Mouse (Mus musculus): ENCODE results near the gene Crhr1. TPM values are rescaled to one million over a fixed set of nuclear protein-coding genes. Genes with fewer than 3 reads are reported as not detected.
"Not testable (repeated sequence)": the region's sequence is repeated elsewhere in the genome, so short reads cannot be mapped to it uniquely, and the experiment has no call there.

Crhr1 gene
- polyA plus RNA-seq, 1 experiment = 63.0 TPM

GRCm38 (mm10) chr11:104197861-104198260 lies 65.2 kb downstream of the Crhr1 start:
- Histone ChIP-seq H3K4me1 (ENCODE audit: control insufficient read depth, insufficient read depth, low read length) (peaks cover 4% of the 10 kb centered on the region; the same call in 1 of the 2 replicates), H3K4me3 (replicated peaks; ENCODE audit: insufficient read depth, low read depth, low read length) (no peak overlapping the region), H3K27ac (ENCODE audit: insufficient read depth, low read length) (no peak overlapping the region), H3K27me3 (ENCODE audit: control insufficient read depth, insufficient read depth, low read length) (no peaks in the 10 kb centered on the region)
- 39% methylated on average over 10 of the region's 10 CpGs for WGBS
- TF ChIP-seq CTCF (IDR thresholded peaks at IDR 0.05; ENCODE audit: borderline replicate concordance, insufficient read depth, low read depth, low read length) (no peak), POLR2A (IDR thresholded peaks at IDR 0.05; ENCODE audit: borderline replicate concordance, insufficient read depth, low read length) (no peak)
- DNase-seq = no peak

DNA sequence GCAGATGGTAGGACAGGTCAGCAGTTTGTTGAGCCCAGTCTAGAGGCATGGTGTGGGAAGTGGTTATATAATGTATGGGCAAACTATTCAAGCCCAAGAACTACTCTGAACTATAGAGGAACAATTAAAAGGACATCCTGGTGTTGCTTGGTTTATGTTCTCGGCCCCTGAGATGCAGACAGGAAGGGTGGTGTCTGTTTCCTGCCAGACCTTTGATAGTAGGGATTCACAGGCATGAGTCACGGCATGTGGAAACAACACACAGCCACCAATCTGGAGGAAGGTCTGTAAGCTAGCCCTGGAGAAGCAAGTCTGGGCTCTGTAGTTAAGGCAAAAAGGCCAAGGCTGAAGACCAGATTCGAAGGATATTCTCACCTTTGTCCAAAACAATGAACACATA lies 70.6 kb downstream of the Crhr1 start:
- H3K4me3 ChIP-seq (replicated peaks; ENCODE audit: insufficient read depth, low read depth, low read length) = no peak overlapping the region
- no peaks in the 10 kb centered on the region for H3K4me1 ChIP-seq (ENCODE audit: control insufficient read depth, insufficient read depth, low read length)
- no peak overlapping the region for H3K27ac ChIP-seq (ENCODE audit: insufficient read depth, low read length)
- H3K27me3 ChIP-seq (ENCODE audit: control insufficient read depth, insufficient read depth, low read length) = no peaks in the 10 kb centered on the region
- DNase-seq = no peak
- WGBS = 86% methylated on average over 3 of the region's 3 CpGs
- TF ChIP-seq CTCF (IDR thresholded peaks at IDR 0.05; ENCODE audit: borderline replicate concordance, insufficient read depth, low read depth, low read length) (no peak), POLR2A (IDR thresholded peaks at IDR 0.05; ENCODE audit: borderline replicate concordance, insufficient read depth, low read length) (no peak)

DNA sequence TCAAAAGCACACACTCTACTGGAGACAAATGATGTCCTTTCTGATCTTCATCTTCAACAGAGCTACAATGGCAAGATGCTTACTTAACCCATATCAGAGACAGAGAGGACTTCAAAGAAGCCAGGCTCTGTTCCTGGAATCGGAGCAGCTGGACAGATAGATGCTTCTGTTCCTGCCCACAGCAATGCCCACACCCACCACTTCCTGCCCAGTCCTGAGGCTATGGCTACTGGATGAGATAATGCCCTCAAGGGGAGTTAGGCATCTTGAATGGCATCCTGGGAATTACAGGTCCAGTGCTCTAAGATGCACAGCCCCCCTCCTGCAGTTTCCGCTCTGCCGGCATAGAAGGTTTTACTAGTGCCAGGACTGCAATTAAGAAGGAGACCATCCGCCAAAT lies 73.9 kb downstream of the Crhr1 start:
- Histone ChIP-seq H3K4me3 (replicated peaks; ENCODE audit: insufficient read depth, low read depth, low read length) (no peak overlapping the region), H3K4me1 (ENCODE audit: control insufficient read depth, insufficient read depth, low read length) (no peaks in the 10 kb centered on the region), H3K27me3 (ENCODE audit: control insufficient read depth, insufficient read depth, low read length) (no peaks in the 10 kb centered on the region), H3K27ac (ENCODE audit: insufficient read depth, low read length) (no peak overlapping the region)
- DNase-seq = no peak
- TF ChIP-seq POLR2A (IDR thresholded peaks at IDR 0.05; ENCODE audit: borderline replicate concordance, insufficient read depth, low read length) = no peak
- TF ChIP-seq CTCF (IDR thresholded peaks at IDR 0.05; ENCODE audit: borderline replicate concordance, insufficient read depth, low read depth, low read length) = no peak
- 32% methylated on average over 4 of the region's 4 CpGs for WGBS

DNA sequence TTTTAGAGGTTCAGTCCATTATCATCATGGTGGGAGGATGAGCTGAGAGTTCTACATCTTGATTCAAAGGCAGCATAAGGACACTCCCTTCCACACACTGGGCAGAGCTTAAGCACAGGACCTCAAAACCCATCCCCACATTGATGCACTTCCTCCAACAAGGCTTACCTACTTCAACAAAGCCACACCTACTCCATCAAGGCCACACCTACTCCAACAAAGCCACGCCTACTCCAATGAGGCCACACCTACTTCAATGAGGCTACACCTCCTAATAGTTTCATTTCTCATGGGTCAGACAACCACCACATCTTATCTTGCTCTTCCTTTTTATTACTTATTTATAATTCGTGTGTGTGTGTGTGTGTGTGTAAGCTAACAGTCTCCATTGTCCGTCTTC lies 76.4 kb downstream of the Crhr1 start:
- Histone ChIP-seq H3K4me3 (replicated peaks; ENCODE audit: insufficient read depth, low read depth, low read length) (no peak overlapping the region), H3K27me3 (ENCODE audit: control insufficient read depth, insufficient read depth, low read length) (no peaks in the 10 kb centered on the region), H3K4me1 (ENCODE audit: control insufficient read depth, insufficient read depth, low read length) (no peaks in the 10 kb centered on the region), H3K27ac (ENCODE audit: insufficient read depth, low read length) (no peak overlapping the region)
- WGBS = 76% methylated on average over 3 of the region's 3 CpGs
- no peak for DNase-seq
- no peak for TF ChIP-seq CTCF (IDR thresholded peaks at IDR 0.05; ENCODE audit: borderline replicate concordance, insufficient read depth, low read depth, low read length)
- TF ChIP-seq POLR2A (IDR thresholded peaks at IDR 0.05; ENCODE audit: borderline replicate concordance, insufficient read depth, low read length) = no peak

GRCm38 (mm10) chr11:104211251-104211650 lies 78.6 kb downstream of the Crhr1 start:
- H3K27me3 ChIP-seq (ENCODE audit: control insufficient read depth, insufficient read depth, low read length) = no peaks in the 10 kb centered on the region
- no peak for TF ChIP-seq CTCF (IDR thresholded peaks at IDR 0.05; ENCODE audit: borderline replicate concordance, insufficient read depth, low read depth, low read length)
- TF ChIP-seq POLR2A (IDR thresholded peaks at IDR 0.05; ENCODE audit: borderline replicate concordance, insufficient read depth, low read length) = no peak
- H3K27ac ChIP-seq (ENCODE audit: insufficient read depth, low read length) = no peak overlapping the region
- no peak for DNase-seq
- no peak overlapping the region for H3K4me3 ChIP-seq (replicated peaks; ENCODE audit: insufficient read depth, low read depth, low read length)
- 77% methylated on average over 6 of the region's 6 CpGs for WGBS
- no peaks in the 10 kb centered on the region for H3K4me1 ChIP-seq (ENCODE audit: control insufficient read depth, insufficient read depth, low read length)

GRCm38 (mm10) chr11:104214128-104214527 lies 81.5 kb downstream of the Crhr1 start:
- H3K27me3 ChIP-seq (ENCODE audit: control insufficient read depth, insufficient read depth, low read length); DNase-seq; H3K27ac ChIP-seq (ENCODE audit: insufficient read depth, low read length); H3K4me1 ChIP-seq (ENCODE audit: control insufficient read depth, insufficient read depth, low read length); H3K4me3 ChIP-seq (replicated peaks; ENCODE audit: insufficient read depth, low read depth, low read length): not testable (repeated sequence)
- 97% methylated on average over 5 of the region's 5 CpGs for WGBS

- H3K4me1 ChIP-seq (ENCODE audit: control insufficient read depth, insufficient read depth, low read length) = no peaks in the 10 kb centered on the region
- no peak overlapping the region for H3K27ac ChIP-seq (ENCODE audit: insufficient read depth, low read length)
- H3K4me3 ChIP-seq (replicated peaks; ENCODE audit: insufficient read depth, low read depth, low read length) = no peak overlapping the region
- 45% methylated on average over 3 of the region's 3 CpGs for WGBS
- no peaks in the 10 kb centered on the region for H3K27me3 ChIP-seq (ENCODE audit: control insufficient read depth, insufficient read depth, low read length)
- TF ChIP-seq POLR2A (IDR thresholded peaks at IDR 0.05; ENCODE audit: borderline replicate concordance, insufficient read depth, low read length) = no peak
- no peak for TF ChIP-seq CTCF (IDR thresholded peaks at IDR 0.05; ENCODE audit: borderline replicate concordance, insufficient read depth, low read depth, low read length)
- DNase-seq = no peak
Observed at GRCm38 (mm10) chr11:104218075-104218474, 85.4 kb downstream of the Crhr1 start.

DNA sequence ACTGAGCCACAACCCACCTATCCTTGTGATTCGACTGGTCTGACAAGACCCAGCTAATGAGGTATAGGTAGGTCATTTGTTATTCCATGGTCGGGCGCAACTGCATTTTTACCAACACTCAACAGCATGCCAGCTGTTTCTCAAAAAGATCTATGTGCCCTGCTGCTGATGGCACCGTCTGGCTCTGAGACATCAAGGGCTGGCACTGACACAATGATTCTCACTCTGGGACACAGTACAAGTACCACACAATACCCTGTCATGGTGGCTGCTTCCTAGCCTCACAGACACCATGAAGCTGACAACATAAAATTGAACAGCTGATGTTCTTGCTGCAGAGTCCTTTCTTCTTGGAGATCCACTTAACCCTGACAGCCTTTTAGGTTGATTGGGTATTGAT lies 87.6 kb downstream of the Crhr1 start:
- Histone ChIP-seq H3K27me3 (ENCODE audit: control insufficient read depth, insufficient read depth, low read length) (no peaks in the 10 kb centered on the region), H3K27ac (ENCODE audit: insufficient read depth, low read length) (peak overlapping the region; percentile 66; the same call in 1 of the 2 replicates), H3K4me1 (ENCODE audit: control insufficient read depth, insufficient read depth, low read length) (no peaks in the 10 kb centered on the region), H3K4me3 (replicated peaks; ENCODE audit: insufficient read depth, low read depth, low read length) (no peak overlapping the region)
- 69% methylated on average over 4 of the region's 4 CpGs for WGBS
- TF ChIP-seq CTCF (IDR thresholded peaks at IDR 0.05; ENCODE audit: borderline replicate concordance, insufficient read depth, low read depth, low read length) = no peak
- TF ChIP-seq POLR2A (IDR thresholded peaks at IDR 0.05; ENCODE audit: borderline replicate concordance, insufficient read depth, low read length) = no peak
- DNase-seq = no peak

All from cerebellum, adult 2 months (tissue).